Mouse (Mus musculus): ENCODE data around the gene Vmn2r124. TPM values are rescaled to one million over a fixed set of nuclear protein-coding genes. Genes with fewer than 3 reads are reported as not detected.

Vmn2r124 gene
- not detected for polyA plus RNA-seq (2017; shearing (Covaris generic))

GRCm38 (mm10) chr17:18049124-18049523 lies at the start of gene Vmn2r124:
Gene Vmn2r124 (plus strand): TSS chr17:18049424.

GRCm38 (mm10) chr17:18021433-18021832 lies 27.8 kb upstream of the Vmn2r124 start, which contains the start of gene Fpr-rs4:
Gene Fpr-rs4 (plus strand): TSS chr17:18021733.

GRCm38 (mm10) chr17:18084716-18085115 lies 35.5 kb downstream of the Vmn2r124 start, which contains the start of gene Vmn2r91:
Gene Vmn2r91 (plus strand): TSS chr17:18085016.

Other genes with a start within 250 kb of the Vmn2r124 start
- gene Spaca6, start 222.3 kb upstream of the Vmn2r124 start, polyA plus RNA-seq (2017; shearing (Covaris generic)), result 3.6 TPM
- not detected for gene Has1, start 194.2 kb upstream of the Vmn2r124 start, polyA plus RNA-seq (2017; shearing (Covaris generic))
- gene Fpr1, start 165.5 kb upstream of the Vmn2r124 start, polyA plus RNA-seq (2017; shearing (Covaris generic)), result 0.48 TPM
- not detected for gene Fpr2, start 161.6 kb upstream of the Vmn2r124 start, polyA plus RNA-seq (2017; shearing (Covaris generic))
- not detected for gene Fpr3, start 161.6 kb upstream of the Vmn2r124 start, polyA plus RNA-seq (2017; shearing (Covaris generic))
- gene Fpr-rs4, start 27.7 kb upstream of the Vmn2r124 start, polyA plus RNA-seq (2017; shearing (Covaris generic)), result not detected
- not detected for gene Vmn2r91, start 35.6 kb downstream of the Vmn2r124 start, polyA plus RNA-seq (2017; shearing (Covaris generic))
- 0.04 TPM for gene Vmn2r92, start 102.5 kb downstream of the Vmn2r124 start, polyA plus RNA-seq (2017; shearing (Covaris generic))
- not detected for gene Vmn2r94, start 228.3 kb downstream of the Vmn2r124 start, polyA plus RNA-seq (2017; shearing (Covaris generic))
- not detected for gene Vmn2r93, start 248.7 kb downstream of the Vmn2r124 start, polyA plus RNA-seq (2017; shearing (Covaris generic))

Measured in CD4-positive, CD25-positive, alpha-beta regulatory T cell, adult 9 weeks (primary cell).